Mouse (Mus musculus) hindbrain, postnatal 0 days (tissue): ENCODE measurements around the gene Ripply3. TPM values are rescaled to one million over a fixed set of nuclear protein-coding genes. Genes with fewer than 3 reads are reported as not detected.

ENCODE experiments used
- ATAC-seq: fragments of 200-750 bp; cut with Nextera tagmentation; 2 replicates; pipeline ENCODE4 v1.8.0; 2017; ENCODE audit warnings: mild to moderate bottlenecking, moderate TSS enrichment, moderate library complexity
- DNase-seq: peaks from one replicate; pipeline ENCODE4 v3.0.0-alpha.2; 2015; ENCODE audit warnings: low spot score
- H3K27ac ChIP-seq: fragments of 300-500 bp; sonication (generic); 2 replicates; pipeline ENCODE4 v1.5.1; 2014; ENCODE audit warnings: mild to moderate bottlenecking
- H3K27me3 ChIP-seq: fragments of 300-500 bp; sonication (generic); 2 replicates; pipeline ENCODE4 v1.6.1; 2014; ENCODE audit warnings: low read length, mixed read lengths; ENCODE audit not compliant: insufficient read depth
- H3K36me3 ChIP-seq: fragments of 300-500 bp; sonication (generic); 2 replicates; pipeline ENCODE4 v1.6.1; 2014; ENCODE audit warnings: low read length, mixed read lengths; ENCODE audit not compliant: insufficient read depth
- H3K4me1 ChIP-seq: fragments of 300-500 bp; sonication (generic); 2 replicates; pipeline ENCODE4 v1.6.1; 2014; ENCODE audit warnings: antibody characterized with exemption, low read length, mixed read lengths; ENCODE audit not compliant: insufficient read depth
- H3K4me2 ChIP-seq: fragments of 300-500 bp; sonication (generic); 2 replicates; pipeline ENCODE4 v1.6.1; 2014; ENCODE audit warnings: low read depth, mild to moderate bottlenecking, low read length, moderate library complexity, mixed read lengths
- H3K4me3 ChIP-seq: fragments of 300-500 bp; sonication (generic); 2 replicates; pipeline ENCODE4 v1.5.1; 2014; ENCODE audit warnings: low read length
- H3K9ac ChIP-seq: fragments of 300-500 bp; sonication (generic); replicated peaks from 2 replicates; pipeline ENCODE4 v1.6.1; 2014; ENCODE audit warnings: mild to moderate bottlenecking, low read length, moderate library complexity, mixed read lengths
- H3K9me3 ChIP-seq: fragments of 300-500 bp; sonication (generic); 2 replicates; pipeline ENCODE4 v1.6.1; 2016; ENCODE audit warnings: low read length, mixed read lengths
- CTCF ChIP-seq: IDR thresholded peaks from 2 replicates; pipeline ENCODE4 v1.5.1; 2016; ENCODE audit warnings: antibody characterized with exemption, control low read depth, low read depth
- WGBS: fragments of 180-500 bp; shearing (Covaris S2); extraction: QIAGEN DNeasy Blood & Tissue Kit; methylation state at CpG from one replicate; pipeline ENCODE4 v1.1.7; 2014; 5-methylcytosine and 5-hydroxymethylcytosine counted together
- polyA plus RNA-seq: library from polyadenylated mRNA; unstranded; fragments of >200 nt; fragmentation: Nextera tagmentation; extraction: Ambion mirVana; gene quantifications from 2 replicates; pipeline ENCODE4 v1.2.1, GENCODE M21; 2015
- total RNA-seq: library from RNA; depleted of rRNA; stranded (reverse); fragments of >200 nt; gene quantifications from 2 replicates; pipeline ENCODE4 v1.2.3, GENCODE M21; 2014

Ripply3 gene
- total and polyA plus RNA-seq, 2 experiments from 2014 or later = 0.91 to 2.2 TPM

GRCm38 (mm10) chr16:94307526-94307925 lies 20.7 kb upstream of the Ripply3 start:
- Histone ChIP-seq H3K27me3 (no peaks in the 10 kb centered on the region), H3K9ac (0 out of 2 replicates have a peak overlapping the region, but pooled peaks have one; percentile 24), H3K4me3 (no peak overlapping the region), H3K4me1 (peaks cover 5% of the 10 kb centered on the region; the same call in 1 of the 2 replicates), H3K36me3 (no peaks in the 10 kb centered on the region), H3K9me3 (no peaks in the 10 kb centered on the region), H3K4me2 (no peak overlapping the region), H3K27ac (peak overlapping the region; percentile 58; the same call in 1 of the 2 replicates)
- 39% methylated on average over 6 of the region's 6 CpGs for WGBS
- DNase-seq = peak; percentile 67
- no peak for TF ChIP-seq CTCF
- no peak for ATAC-seq

DNA sequence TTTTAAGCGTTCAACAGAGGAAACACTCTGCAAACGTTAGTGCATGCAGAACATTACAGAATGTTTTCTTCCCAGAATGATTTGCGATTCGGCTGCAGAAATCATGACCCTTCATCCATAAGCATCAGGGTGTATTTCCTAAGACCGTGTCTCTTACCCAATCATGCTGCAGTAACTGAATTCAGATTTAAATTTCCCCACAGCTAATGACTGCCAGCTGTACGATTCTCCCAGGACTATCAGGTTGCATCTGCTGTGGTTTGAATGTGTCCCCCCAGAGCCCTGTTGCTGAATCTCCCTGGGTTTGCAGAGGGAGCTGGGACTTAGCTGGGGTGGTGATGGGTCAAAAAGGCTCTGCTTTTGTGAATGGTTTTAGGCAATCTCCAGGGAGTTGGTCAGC lies 20.3 kb upstream of the Ripply3 start:
- ATAC-seq (no peak), DNase-seq (no peak)
- WGBS = 38% methylated on average over 6 of the region's 6 CpGs
- TF ChIP-seq CTCF = no peak
- H3K27me3 ChIP-seq = no peaks in the 10 kb centered on the region
- no peak overlapping the region for H3K4me2 ChIP-seq
- H3K36me3 ChIP-seq = no peaks in the 10 kb centered on the region
- peaks cover 5% of the 10 kb centered on the region; the same call in 1 of the 2 replicates for H3K4me1 ChIP-seq
- peak overlapping the region; percentile 58; the same call in 1 of the 2 replicates for H3K27ac ChIP-seq
- H3K4me3 ChIP-seq = no peak overlapping the region
- no peaks in the 10 kb centered on the region for H3K9me3 ChIP-seq
- 0 out of 2 replicates have a peak overlapping the region, but pooled peaks have one; percentile 24 for H3K9ac ChIP-seq

- DNase-seq = no peak
- WGBS = 81% methylated on average over 4 of the region's 4 CpGs
- H3K27ac ChIP-seq = no peak overlapping the region
These were observed 19.2 kb upstream of the Ripply3 start for GRCm38 (mm10) chr16:94309025-94309424.

DNA sequence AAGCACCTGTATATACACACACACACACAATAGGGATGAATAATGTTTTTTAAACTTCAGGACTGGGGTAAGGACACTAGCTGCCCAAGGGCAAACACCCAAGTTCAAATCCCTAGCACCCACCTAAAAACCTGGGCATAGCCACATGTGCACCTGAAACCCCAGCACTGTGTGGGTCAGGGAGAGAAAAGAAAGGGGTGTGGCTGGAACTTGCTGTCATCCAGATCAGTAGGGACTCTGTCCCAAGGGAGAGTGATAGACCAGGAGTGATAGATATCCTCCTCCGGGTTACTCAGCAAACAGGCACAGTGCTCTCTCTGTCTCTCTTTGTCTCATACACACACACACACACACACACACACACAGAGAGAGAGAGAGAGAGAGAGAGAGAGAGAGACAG lies 16.8 kb upstream of the Ripply3 start:
- Histone ChIP-seq H3K4me2 (peak overlapping the region; percentile 69), H3K4me1 (0 out of 2 replicates have a peak, but pooled peaks cover 2% of the 10 kb centered on the region), H3K27me3 (no peaks in the 10 kb centered on the region), H3K4me3 (no peak overlapping the region), H3K9me3 (no peaks in the 10 kb centered on the region), H3K27ac (peak overlapping the region; percentile 100; the same call in 1 of the 2 replicates), H3K9ac (0 out of 2 replicates have a peak overlapping the region, but pooled peaks have one; percentile 78), H3K36me3 (no peaks in the 10 kb centered on the region)
- 55% methylated on average over 1 of the region's 1 CpGs for WGBS
- DNase-seq (no peak), ATAC-seq (no peak)
- no peak for TF ChIP-seq CTCF

More at GRCm38 (mm10) chr16:94309025-94309424, 19.2 kb upstream of the Ripply3 start:
- Histone ChIP-seq H3K4me1 (0 out of 2 replicates have a peak, but pooled peaks cover 2% of the 10 kb centered on the region), H3K9me3 (no peaks in the 10 kb centered on the region), H3K27me3 (no peaks in the 10 kb centered on the region), H3K36me3 (no peaks in the 10 kb centered on the region), H3K4me3 (no peak overlapping the region), H3K9ac (no peak overlapping the region), H3K4me2 (no peak overlapping the region)
- no peak for TF ChIP-seq CTCF
- no peak for ATAC-seq

DNA sequence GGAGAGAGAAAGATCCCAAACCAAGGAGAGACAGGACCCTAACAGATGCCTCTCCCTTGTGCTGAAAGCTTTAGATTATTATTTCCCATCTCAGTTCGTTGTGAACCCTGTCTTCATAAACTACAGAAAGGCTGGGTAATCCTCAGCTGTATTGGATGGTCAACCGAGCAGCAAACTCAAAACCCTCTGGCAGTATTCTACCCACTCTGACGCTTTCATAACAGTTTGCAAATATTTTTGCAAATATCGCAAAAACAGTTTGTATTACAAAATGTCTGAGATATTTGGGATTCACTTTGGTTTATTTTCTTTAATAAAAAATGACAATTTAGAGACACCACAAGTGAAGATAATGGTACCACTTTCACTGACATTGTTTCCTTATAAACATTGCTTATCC lies 16.3 kb upstream of the Ripply3 start:
- TF ChIP-seq CTCF = no peak
- ATAC-seq (no peak), DNase-seq (no peak)
- Histone ChIP-seq H3K27me3 (no peaks in the 10 kb centered on the region), H3K4me2 (peak overlapping the region; percentile 69), H3K4me3 (peak overlapping the region; percentile 57), H3K9me3 (no peaks in the 10 kb centered on the region), H3K36me3 (no peaks in the 10 kb centered on the region), H3K27ac (peak overlapping the region; percentile 100), H3K4me1 (0 out of 2 replicates have a peak, but pooled peaks cover 2% of the 10 kb centered on the region), H3K9ac (peak overlapping the region; percentile 78)
- 54% methylated on average over 4 of the region's 4 CpGs for WGBS

DNA sequence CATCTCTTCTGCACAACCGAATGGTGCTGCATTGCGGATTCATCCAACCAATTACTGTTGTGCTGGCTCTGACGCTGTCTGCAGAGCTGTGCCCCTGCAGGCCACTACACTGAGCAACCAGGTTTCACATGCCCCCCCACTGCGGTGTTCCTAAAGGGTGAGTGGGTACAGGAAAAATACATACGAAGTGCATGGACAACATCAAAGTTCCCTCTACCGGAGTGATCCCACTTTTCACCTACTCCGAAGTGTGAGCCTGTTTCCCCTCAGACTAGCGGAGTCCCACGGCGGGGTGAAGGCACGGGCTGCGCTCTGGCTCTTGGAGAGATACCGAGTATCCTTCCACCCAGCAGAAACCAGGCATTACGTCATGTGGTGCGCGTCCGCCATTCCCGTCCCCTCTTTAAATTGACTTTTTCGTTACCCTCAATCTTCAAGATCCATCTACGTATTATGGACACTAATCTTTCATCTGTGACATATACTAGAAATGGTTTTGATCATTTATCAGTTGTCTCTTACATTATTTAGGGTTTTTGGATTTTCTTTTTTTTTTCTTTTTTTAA lies 15.5 kb upstream of the Ripply3 start:
- no peaks in the 10 kb centered on the region for H3K9me3 ChIP-seq

More for the DNA sequence above, 15.5 kb upstream of the Ripply3 start:
- Histone ChIP-seq H3K36me3 (no peaks in the 10 kb centered on the region), H3K4me3 (peak overlapping the region; percentile 57), H3K27ac (peak overlapping the region; percentile 100), H3K27me3 (no peaks in the 10 kb centered on the region), H3K4me2 (peak overlapping the region; percentile 69), H3K4me1 (0 out of 2 replicates have a peak, but pooled peaks cover 2% of the 10 kb centered on the region), H3K9ac (peak overlapping the region; percentile 78)
- DNase-seq (peak; percentile 97), ATAC-seq (peak; percentile 89)
- peak; percentile 69 for TF ChIP-seq CTCF
- under 1% methylated on average over 20 of the region's 20 CpGs for WGBS
